Mouse (Mus musculus) right cerebral cortex, adult 2 months (tissue): ENCODE data around the gene Ss18l2.

ENCODE experiments used
- DNase-seq, 2 experiments: peaks; one replicate each; pipeline ENCODE4 v3.0.0; 2021 to 2022; ENCODE audit warnings: low spot score in 2 of 2

The Ss18l2 gene

GRCm38 (mm10) chr9:121704261-121704645 is 5.9 kb upstream of the Ss18l2 start:
- DNase-seq: no peak

GRCm38 (mm10) chr9:121704646-121705625 is 5.2 kb upstream of the Ss18l2 start, which contains the start of gene Sec22c:
Gene Sec22c, minus strand, starts transcription at chr9:121705490.
- peak; percentile 88 to 92 for DNase-seq

GRCm38 (mm10) chr9:121706029-121706675 is 4.0 kb upstream of the Ss18l2 start:
- no peak for DNase-seq

DNA sequence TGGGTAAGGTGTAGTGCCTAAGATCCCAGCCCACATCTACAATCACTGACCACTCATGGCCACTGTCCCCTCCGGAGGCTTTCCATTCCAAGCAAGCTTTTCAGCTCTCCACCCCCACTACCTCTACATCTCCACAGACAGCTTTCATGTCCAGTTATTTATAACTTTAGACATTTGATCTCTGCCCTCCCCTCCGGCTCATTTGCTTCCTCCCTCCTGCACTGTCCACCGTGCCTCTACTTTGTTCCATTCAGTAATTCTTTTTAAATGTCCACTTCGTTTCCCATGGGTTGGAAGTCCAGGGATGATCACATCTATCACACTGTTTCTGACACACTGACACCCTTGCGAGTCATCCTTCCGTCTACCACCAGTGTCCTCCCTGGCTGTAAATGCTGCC is 2.3 kb upstream of the Ss18l2 start:
- no peak for DNase-seq

GRCm38 (mm10) chr9:121708506-121709486 is 1.3 kb upstream of the Ss18l2 start:
- DNase-seq: peak in 1 of 2 experiments; percentile 7

- DNase-seq: peak in 1 of 2 experiments; percentile 33
These were observed 451 bp downstream of the Ss18l2 start for GRCm38 (mm10) chr9:121710584-121710975.

DNA sequence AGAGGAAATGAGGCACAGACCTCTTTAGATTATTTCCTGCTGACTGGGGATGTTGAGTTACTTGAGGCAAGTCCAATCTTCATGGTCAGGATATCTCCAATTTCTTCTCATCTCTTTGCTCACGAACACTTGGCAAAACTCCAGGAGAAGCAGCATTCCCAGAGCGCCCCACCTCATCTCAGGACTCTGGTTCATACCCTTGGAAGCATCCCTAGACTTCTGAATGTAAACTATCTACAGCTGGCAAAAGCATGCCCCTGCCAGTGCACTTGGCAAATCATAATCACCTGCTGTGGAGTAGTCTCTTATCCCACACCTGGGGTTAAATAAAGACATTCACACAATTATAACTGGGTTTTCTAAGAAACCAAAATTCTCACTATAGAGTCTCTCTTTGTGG is 6.9 kb downstream of the Ss18l2 start:
- DNase-seq: no peak

DNA sequence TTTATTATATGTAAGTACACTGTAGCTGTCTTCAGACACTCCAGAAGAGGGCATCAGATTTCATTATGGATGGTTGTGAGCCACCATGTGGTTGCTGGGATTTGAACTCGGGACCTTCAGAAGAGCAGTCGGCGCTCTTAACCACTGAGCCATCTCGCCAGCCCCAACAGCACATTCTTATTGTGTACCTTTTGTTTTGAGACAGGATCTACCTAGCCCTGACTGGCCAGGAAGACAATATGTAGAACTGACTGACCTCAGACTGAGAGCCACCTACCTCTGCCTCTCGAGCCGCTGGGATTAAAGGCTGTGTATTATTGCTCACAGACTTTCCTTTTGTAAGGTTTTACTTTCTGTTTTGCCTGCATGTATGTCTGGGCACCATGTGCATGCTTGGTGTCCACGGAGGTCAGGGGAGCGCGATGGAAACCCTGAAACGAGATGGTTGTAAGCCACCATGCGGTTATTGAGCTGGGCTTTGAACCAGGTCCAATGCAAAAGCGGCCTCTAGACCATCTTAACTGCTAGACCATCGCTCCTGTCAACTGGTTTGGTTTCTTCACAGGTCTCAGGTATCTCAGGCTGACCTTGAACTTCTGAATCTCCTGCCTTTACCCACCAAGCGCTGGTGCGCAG is 8.1 kb downstream of the Ss18l2 start:
- no peak for DNase-seq

- peak; percentile 97 for DNase-seq
These were observed 8.7 kb downstream of the Ss18l2 start, which contains the start of gene Nktr for GRCm38 (mm10) chr9:121718792-121719318. Gene Nktr, plus strand, starts transcription at chr9:121719169.

DNA sequence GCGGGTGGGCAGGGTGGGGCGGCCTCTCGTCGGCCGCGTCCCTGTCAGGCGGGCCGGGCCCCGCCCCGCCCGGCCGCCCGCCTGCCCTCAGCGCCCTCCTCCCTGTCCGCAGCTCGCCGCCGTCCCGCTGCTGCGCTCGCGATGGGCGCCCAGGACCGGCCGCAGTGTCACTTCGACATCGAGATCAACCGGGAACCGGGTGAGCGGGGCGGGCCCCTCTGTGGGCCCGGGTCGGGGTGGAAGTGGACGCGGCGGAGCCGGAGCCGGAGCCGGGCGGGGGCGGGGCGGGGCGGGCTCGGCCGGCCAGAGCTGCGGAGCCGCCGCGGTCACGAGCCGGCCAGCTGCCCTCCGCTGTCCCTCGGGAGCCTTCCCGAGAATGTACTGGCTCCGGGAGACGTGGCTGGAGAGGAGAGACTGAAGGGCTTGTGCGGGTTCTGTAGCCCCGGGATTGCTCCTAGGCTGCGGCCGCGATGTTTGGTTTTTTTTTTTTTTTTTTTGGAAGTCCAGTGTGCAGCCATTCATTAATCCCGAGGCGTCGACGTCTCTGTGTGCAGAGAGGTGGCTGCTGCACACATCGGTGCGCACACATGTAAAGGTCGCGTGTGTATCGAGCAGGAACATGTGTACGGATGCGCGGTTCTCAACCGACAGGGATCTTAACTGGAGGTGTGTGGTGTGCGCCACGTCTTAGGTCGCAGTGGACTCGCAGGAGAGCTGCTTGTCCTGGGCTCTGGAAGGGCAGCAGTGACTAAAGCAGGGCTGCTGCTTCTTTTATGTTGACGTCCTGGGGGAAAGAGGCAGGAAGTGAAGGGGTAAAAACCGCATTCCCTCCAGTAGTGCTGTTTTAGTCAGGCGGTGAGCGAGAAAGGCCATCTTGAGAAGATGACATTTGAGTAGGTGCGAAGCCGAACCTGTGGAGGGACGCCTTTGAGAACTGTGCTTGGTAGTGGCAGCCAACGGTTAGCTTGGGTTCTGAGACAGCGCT is 9.5 kb downstream of the Ss18l2 start:
- DNase-seq: peak in 1 of 2 experiments; percentile 32

DNA sequence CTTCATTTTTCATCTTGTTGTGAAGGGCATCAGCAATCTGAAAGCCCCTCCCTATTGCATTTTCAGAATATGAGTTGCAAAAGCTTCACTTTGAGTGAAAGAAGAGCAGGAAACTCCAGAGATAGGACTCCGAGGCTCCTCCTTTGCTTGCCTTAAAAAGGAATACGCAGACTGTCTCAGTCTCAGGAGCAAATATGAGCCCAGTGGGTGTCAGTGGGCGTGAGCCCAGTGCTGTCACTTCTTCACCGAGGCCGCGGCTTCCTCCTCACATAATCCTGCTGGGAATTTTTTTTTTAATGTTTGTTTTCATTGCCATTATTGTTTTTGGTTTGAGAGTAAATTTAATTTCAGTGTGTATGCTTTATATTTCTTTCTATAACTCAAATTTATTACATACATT is 30.4 kb downstream of the Ss18l2 start:
- DNase-seq: peak in 1 of 2 experiments; percentile 47

DNA sequence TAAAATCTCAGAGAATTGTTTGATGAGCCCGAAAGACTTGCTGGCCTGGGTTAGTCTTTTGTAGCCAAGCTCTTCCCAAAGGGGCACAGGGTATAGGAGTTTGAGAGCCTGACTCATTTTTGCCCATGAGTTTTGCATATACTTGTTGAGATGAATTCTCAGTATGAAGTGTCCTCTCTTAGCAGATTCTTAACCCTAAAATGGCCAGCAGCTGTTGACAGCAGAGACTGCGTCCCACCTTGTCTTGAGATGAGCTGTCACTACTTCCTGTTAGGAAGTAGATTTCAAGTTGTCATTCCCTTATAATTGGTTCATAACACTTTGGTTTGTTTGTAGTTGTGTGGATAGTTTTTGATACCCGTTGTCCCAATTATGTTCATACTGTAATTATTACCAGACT is 31.0 kb downstream of the Ss18l2 start:
- DNase-seq: no peak

- DNase-seq: no peak
These were observed 33.9 kb downstream of the Ss18l2 start for GRCm38 (mm10) chr9:121744051-121744450.

- DNase-seq: no peak
These were observed 42.6 kb downstream of the Ss18l2 start for GRCm38 (mm10) chr9:121752774-121753173.

GRCm38 (mm10) chr9:121754624-121755023 is 44.5 kb downstream of the Ss18l2 start:
- no peak for DNase-seq

DNA sequence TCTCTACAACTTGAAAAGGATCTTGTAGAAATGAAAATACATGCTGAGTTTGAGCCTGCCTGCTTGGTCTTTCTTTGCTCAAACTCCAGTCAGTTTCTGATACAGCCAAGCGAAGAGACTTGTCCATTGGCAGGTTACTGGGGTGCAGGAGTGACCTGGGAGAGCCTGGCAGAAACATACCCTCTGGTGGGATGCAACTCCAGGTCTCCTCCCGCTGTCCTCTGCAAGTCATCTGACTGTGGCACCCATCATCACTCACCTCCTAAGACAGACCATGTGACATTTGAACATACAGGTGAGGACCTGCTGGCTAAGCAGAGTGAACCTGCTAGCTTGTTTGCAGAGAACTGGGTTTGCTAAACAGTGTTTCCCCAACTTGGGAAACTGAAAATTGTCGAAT is 46.7 kb downstream of the Ss18l2 start:
- DNase-seq: peak in 1 of 2 experiments; percentile 7

DNA sequence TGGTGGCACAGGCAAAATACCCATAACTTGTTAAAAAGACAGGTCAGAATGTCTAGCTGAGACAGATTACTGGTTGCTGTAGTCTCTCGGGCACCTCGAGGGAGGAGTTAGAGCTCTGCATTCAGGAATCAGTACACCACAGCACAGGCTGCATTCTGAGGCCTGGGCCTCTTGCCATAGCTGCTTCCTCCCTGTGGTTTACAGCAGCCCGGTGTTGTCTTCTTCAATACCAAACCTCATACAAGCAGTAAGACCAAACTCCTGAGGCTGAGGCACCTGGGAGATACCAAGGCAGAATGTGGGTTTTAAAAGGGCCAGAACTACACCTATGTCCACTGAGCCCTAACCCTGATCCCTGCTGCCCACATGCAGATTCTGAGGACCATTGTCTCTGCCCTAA is 47.3 kb downstream of the Ss18l2 start:
- no peak for DNase-seq

GRCm38 (mm10) chr9:121757835-121758814 is 48.0 kb downstream of the Ss18l2 start:
- no peak for DNase-seq
